Mouse (Mus musculus): ENCODE measurements around the gene Card9. TPM values are rescaled to one million over a fixed set of nuclear protein-coding genes. Genes with fewer than 3 reads are reported as not detected.

The Card9 gene
- polyA plus RNA-seq, 1 experiment, result 4.5 TPM

- no peaks in the 10 kb centered on the region for H3K4me1 ChIP-seq (ENCODE audit: control insufficient read depth, insufficient read depth, insufficient read length, low read length)
- peaks cover 56% of the 10 kb centered on the region for H3K36me3 ChIP-seq (ENCODE audit: control insufficient read depth, insufficient read depth, low read length)
- H3K27ac ChIP-seq (ENCODE audit: insufficient read depth, low read depth, low read length), result no peak overlapping the region
- WGBS, result 88% methylated on average over 5 of the region's 5 CpGs
- H3K27me3 ChIP-seq (ENCODE audit: control insufficient read depth, insufficient read depth, low read length), result no peaks in the 10 kb centered on the region
- no peak for TF ChIP-seq CTCF (IDR thresholded peaks at IDR 0.05; ENCODE audit: extremely low read depth, insufficient read length, insufficient replicate concordance, low read depth, low read length)
- no peak for TF ChIP-seq POLR2A (IDR thresholded peaks at IDR 0.05; ENCODE audit: low read depth, low read length)
- no peak overlapping the region for H3K4me3 ChIP-seq (ENCODE audit: low read depth, low read length)
These were observed 39.6 kb upstream of the Card9 start for GRCm38 (mm10) chr2:26400296-26400695.

GRCm38 (mm10) chr2:26399647-26400046 lies 38.9 kb upstream of the Card9 start:
- TF ChIP-seq POLR2A (IDR thresholded peaks at IDR 0.05; ENCODE audit: low read depth, low read length) (no peak), CTCF (IDR thresholded peaks at IDR 0.05; ENCODE audit: extremely low read depth, insufficient read length, insufficient replicate concordance, low read depth, low read length) (no peak)
- H3K36me3 ChIP-seq (ENCODE audit: control insufficient read depth, insufficient read depth, low read length), result peaks cover 63% of the 10 kb centered on the region
- H3K27ac ChIP-seq (ENCODE audit: insufficient read depth, low read depth, low read length), result no peak overlapping the region
- H3K4me1 ChIP-seq (ENCODE audit: control insufficient read depth, insufficient read depth, insufficient read length, low read length), result no peaks in the 10 kb centered on the region
- H3K4me3 ChIP-seq (ENCODE audit: low read depth, low read length), result no peak overlapping the region
- H3K27me3 ChIP-seq (ENCODE audit: control insufficient read depth, insufficient read depth, low read length), result no peaks in the 10 kb centered on the region
- WGBS, result 65% methylated on average over 5 of the region's 5 CpGs

- Histone ChIP-seq H3K4me1 (ENCODE audit: control insufficient read depth, insufficient read depth, insufficient read length, low read length) (no peaks in the 10 kb centered on the region), H3K27me3 (ENCODE audit: control insufficient read depth, insufficient read depth, low read length) (no peaks in the 10 kb centered on the region), H3K4me3 (ENCODE audit: low read depth, low read length) (no peak overlapping the region), H3K36me3 (ENCODE audit: control insufficient read depth, insufficient read depth, low read length) (peaks cover 66% of the 10 kb centered on the region), H3K27ac (ENCODE audit: insufficient read depth, low read depth, low read length) (no peak overlapping the region)
- 92% methylated on average over 8 of the region's 8 CpGs for WGBS
- TF ChIP-seq POLR2A (IDR thresholded peaks at IDR 0.05; ENCODE audit: low read depth, low read length) (no peak), CTCF (IDR thresholded peaks at IDR 0.05; ENCODE audit: extremely low read depth, insufficient read length, insufficient replicate concordance, low read depth, low read length) (no peak)
These were observed 38.3 kb upstream of the Card9 start for GRCm38 (mm10) chr2:26398978-26399377.

- WGBS, result 69% methylated on average over 6 of the region's 6 CpGs
- peaks cover 7% of the 10 kb centered on the region for H3K4me1 ChIP-seq (ENCODE audit: control insufficient read depth, insufficient read depth, insufficient read length, low read length)
- H3K27me3 ChIP-seq (ENCODE audit: control insufficient read depth, insufficient read depth, low read length), result no peaks in the 10 kb centered on the region
- no peak overlapping the region for H3K4me3 ChIP-seq (ENCODE audit: low read depth, low read length)
- H3K36me3 ChIP-seq (ENCODE audit: control insufficient read depth, insufficient read depth, low read length), result peaks cover 62% of the 10 kb centered on the region
- no peak overlapping the region for H3K27ac ChIP-seq (ENCODE audit: insufficient read depth, low read depth, low read length)
- TF ChIP-seq CTCF (IDR thresholded peaks at IDR 0.05; ENCODE audit: extremely low read depth, insufficient read length, insufficient replicate concordance, low read depth, low read length) (no peak), POLR2A (IDR thresholded peaks at IDR 0.05; ENCODE audit: low read depth, low read length) (no peak)
These were observed 30.9 kb upstream of the Card9 start for GRCm38 (mm10) chr2:26391617-26392016.

- H3K36me3 ChIP-seq (ENCODE audit: control insufficient read depth, insufficient read depth, low read length), result peaks cover 61% of the 10 kb centered on the region
- TF ChIP-seq POLR2A (IDR thresholded peaks at IDR 0.05; ENCODE audit: low read depth, low read length), result no peak
- no peak for TF ChIP-seq CTCF (IDR thresholded peaks at IDR 0.05; ENCODE audit: extremely low read depth, insufficient read length, insufficient replicate concordance, low read depth, low read length)
- 78% methylated on average over 3 of the region's 3 CpGs for WGBS
These were observed 30.2 kb upstream of the Card9 start for GRCm38 (mm10) chr2:26390954-26391353.

GRCm38 (mm10) chr2:26389154-26389690 lies 28.5 kb upstream of the Card9 start, which contains the start of the genes Entr1 and Pmpca:
Gene Entr1, minus strand, starts transcription at chr2:26389316.
Gene Pmpca, plus strand, starts transcription at chr2:26389339.
- H3K27me3 ChIP-seq (ENCODE audit: control insufficient read depth, insufficient read depth, low read length), result no peaks in the 10 kb centered on the region
- under 1% methylated on average over 60 of the region's 60 CpGs for WGBS
- peak within 1 kb of the TSS; percentile 91 for H3K4me3 ChIP-seq (ENCODE audit: low read depth, low read length)
- H3K27ac ChIP-seq (ENCODE audit: insufficient read depth, low read depth, low read length), result no peak within 1 kb of the TSS
- peaks cover 7% of the 10 kb centered on the region for H3K4me1 ChIP-seq (ENCODE audit: control insufficient read depth, insufficient read depth, insufficient read length, low read length)
- no peak for TF ChIP-seq CTCF (IDR thresholded peaks at IDR 0.05; ENCODE audit: extremely low read depth, insufficient read length, insufficient replicate concordance, low read depth, low read length)
- TF ChIP-seq POLR2A (IDR thresholded peaks at IDR 0.05; ENCODE audit: low read depth, low read length), result peak; percentile 83
- peaks cover 59% of the 10 kb centered on the region for H3K36me3 ChIP-seq (ENCODE audit: control insufficient read depth, insufficient read depth, low read length)

More at GRCm38 (mm10) chr2:26390954-26391353, 30.2 kb upstream of the Card9 start:
- Histone ChIP-seq H3K27ac (ENCODE audit: insufficient read depth, low read depth, low read length) (no peak overlapping the region), H3K27me3 (ENCODE audit: control insufficient read depth, insufficient read depth, low read length) (no peaks in the 10 kb centered on the region), H3K4me1 (ENCODE audit: control insufficient read depth, insufficient read depth, insufficient read length, low read length) (peaks cover 7% of the 10 kb centered on the region), H3K4me3 (ENCODE audit: low read depth, low read length) (no peak overlapping the region)

GRCm38 (mm10) chr2:26388682-26389153 lies 28.0 kb upstream of the Card9 start:
- WGBS, result under 1% methylated on average over 35 of the region's 45 CpGs
- H3K27ac ChIP-seq (ENCODE audit: insufficient read depth, low read depth, low read length), result no peak overlapping the region
- no peaks in the 10 kb centered on the region for H3K27me3 ChIP-seq (ENCODE audit: control insufficient read depth, insufficient read depth, low read length)
- peaks cover 7% of the 10 kb centered on the region for H3K4me1 ChIP-seq (ENCODE audit: control insufficient read depth, insufficient read depth, insufficient read length, low read length)
- H3K36me3 ChIP-seq (ENCODE audit: control insufficient read depth, insufficient read depth, low read length), result peaks cover 62% of the 10 kb centered on the region
- TF ChIP-seq POLR2A (IDR thresholded peaks at IDR 0.05; ENCODE audit: low read depth, low read length), result no peak
- TF ChIP-seq CTCF (IDR thresholded peaks at IDR 0.05; ENCODE audit: extremely low read depth, insufficient read length, insufficient replicate concordance, low read depth, low read length), result no peak
- peak overlapping the region; percentile 91 for H3K4me3 ChIP-seq (ENCODE audit: low read depth, low read length)

All from small intestine, adult 2 months (tissue).